Mouse (Mus musculus): ENCODE measurements around the gene Galnt17.

- TF ChIP-seq POLR2A (IDR thresholded peaks at IDR 0.05; ENCODE audit: extremely low read depth, insufficient read depth, low read length) (no peak), CTCF (IDR thresholded peaks at IDR 0.05; ENCODE audit: low read depth, low read length) (no peak)
Observed at GRCm38 (mm10) chr5:131000572-131000971, 307.7 kb downstream of the Galnt17 start.

Data from liver, adult 2 months (tissue).